Mouse (Mus musculus): ENCODE data around the gene Dcaf12. TPM values are rescaled to one million over a fixed set of nuclear protein-coding genes. Genes with fewer than 3 reads are reported as not detected.

The Dcaf12 gene
- total and polyA plus RNA-seq, 2 experiments from 2014 or later = 57.3 to 63.3 TPM

- 94% methylated on average over 9 of the region's 9 CpGs for WGBS
- no peak for TF ChIP-seq CTCF (IDR thresholded peaks at IDR 0.05; ENCODE audit: low read depth)
These were observed 3.8 kb downstream of the Dcaf12 start for GRCm38 (mm10) chr4:41310567-41311563.

DNA sequence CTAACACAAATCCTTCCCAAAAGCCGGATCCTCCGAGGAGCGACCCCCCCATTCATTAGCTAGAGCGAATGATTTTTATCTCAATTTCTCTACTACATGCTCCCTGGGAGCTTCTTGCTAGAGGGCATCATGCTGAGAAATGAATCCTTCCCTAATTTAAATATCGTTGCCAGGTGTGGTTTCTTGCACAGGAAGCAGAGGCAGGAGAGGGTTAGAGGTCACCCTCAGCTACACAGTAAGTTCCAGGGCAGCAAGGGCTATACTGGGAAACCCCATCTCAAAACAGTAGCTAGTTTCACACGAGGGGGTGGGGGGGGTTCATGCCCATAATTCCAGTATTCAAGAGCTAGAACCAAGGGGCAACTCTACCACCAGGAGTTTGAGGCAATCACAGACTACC lies 7.3 kb downstream of the Dcaf12 start:
- Histone ChIP-seq H3K4me1 (ENCODE audit: insufficient read depth) (peaks cover 6% of the 10 kb centered on the region), H3K27ac (ENCODE audit: low read depth, low read length) (no peak overlapping the region), H3K4me3 (ENCODE audit: low read depth, low read length) (no peak overlapping the region), H3K9me3 (ENCODE audit: low read length) (no peaks in the 10 kb centered on the region), H3K4me2 (ENCODE audit: low read depth) (no peak overlapping the region), H3K9ac (no peak overlapping the region), H3K36me3 (ENCODE audit: insufficient read depth) (peaks cover 32% of the 10 kb centered on the region), H3K27me3 (ENCODE audit: insufficient read depth, low read length) (no peaks in the 10 kb centered on the region)
- no peak for TF ChIP-seq CTCF (IDR thresholded peaks at IDR 0.05; ENCODE audit: low read depth)
- no peak for ATAC-seq
- 85% methylated on average over 6 of the region's 6 CpGs for WGBS
- DNase-seq = no peak

More at GRCm38 (mm10) chr4:41310567-41311563, 3.8 kb downstream of the Dcaf12 start:
- Histone ChIP-seq H3K36me3 (ENCODE audit: insufficient read depth) (peaks cover 26% of the 10 kb centered on the region), H3K4me2 (ENCODE audit: low read depth) (no peak overlapping the region), H3K4me3 (ENCODE audit: low read depth, low read length) (no peak overlapping the region), H3K27ac (ENCODE audit: low read depth, low read length) (no peak overlapping the region), H3K9me3 (ENCODE audit: low read length) (no peaks in the 10 kb centered on the region), H3K9ac (no peak overlapping the region), H3K27me3 (ENCODE audit: insufficient read depth, low read length) (no peaks in the 10 kb centered on the region), H3K4me1 (ENCODE audit: insufficient read depth) (peaks cover 15% of the 10 kb centered on the region)
- ATAC-seq = no peak
- no peak for DNase-seq

DNA sequence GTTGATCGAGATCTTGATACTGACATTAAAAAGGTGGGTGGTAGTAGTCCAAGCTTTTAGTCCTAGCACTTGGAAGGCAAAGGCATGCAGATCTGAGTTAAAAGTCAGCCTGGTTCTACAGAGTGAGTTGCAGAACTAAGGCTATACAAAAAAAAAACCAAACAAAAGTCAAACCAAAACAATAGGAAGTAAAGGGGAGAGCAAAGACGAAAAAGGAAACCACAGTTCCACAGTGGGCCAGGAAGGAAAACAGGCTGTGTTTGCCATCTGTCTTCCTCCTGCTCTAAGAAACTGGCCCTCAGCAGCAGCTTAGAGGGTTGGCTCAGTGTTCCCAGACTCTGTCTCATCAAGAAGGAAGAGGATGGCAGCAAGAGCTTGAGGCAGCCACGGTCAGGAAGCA lies 10.4 kb downstream of the Dcaf12 start:
- Histone ChIP-seq H3K27ac (ENCODE audit: low read depth, low read length) (no peak overlapping the region; the same call in 1 of the 2 replicates), H3K4me1 (ENCODE audit: insufficient read depth) (peaks cover 3% of the 10 kb centered on the region; the same call in 1 of the 2 replicates), H3K27me3 (ENCODE audit: insufficient read depth, low read length) (no peaks in the 10 kb centered on the region), H3K4me3 (ENCODE audit: low read depth, low read length) (no peak overlapping the region), H3K36me3 (ENCODE audit: insufficient read depth) (peaks cover 42% of the 10 kb centered on the region), H3K9me3 (ENCODE audit: low read length) (no peaks in the 10 kb centered on the region), H3K9ac (no peak overlapping the region), H3K4me2 (ENCODE audit: low read depth) (no peak overlapping the region)
- peak; percentile 81 for ATAC-seq
- TF ChIP-seq CTCF (IDR thresholded peaks at IDR 0.05; ENCODE audit: low read depth) = no peak
- 53% methylated on average over 3 of the region's 3 CpGs for WGBS
- peak; percentile 52 for DNase-seq

GRCm38 (mm10) chr4:41303671-41304070 lies 11.0 kb downstream of the Dcaf12 start:
- Histone ChIP-seq H3K9me3 (ENCODE audit: low read length) (no peaks in the 10 kb centered on the region), H3K4me2 (ENCODE audit: low read depth) (no peak overlapping the region), H3K27me3 (ENCODE audit: insufficient read depth, low read length) (no peaks in the 10 kb centered on the region), H3K9ac (no peak overlapping the region), H3K4me3 (ENCODE audit: low read depth, low read length) (no peak overlapping the region), H3K27ac (ENCODE audit: low read depth, low read length) (peak overlapping the region; percentile 40; the same call in 1 of the 2 replicates), H3K4me1 (ENCODE audit: insufficient read depth) (peaks cover 3% of the 10 kb centered on the region; the same call in 1 of the 2 replicates), H3K36me3 (ENCODE audit: insufficient read depth) (peaks cover 45% of the 10 kb centered on the region)
- WGBS = 81% methylated on average over 7 of the region's 7 CpGs
- no peak for TF ChIP-seq CTCF (IDR thresholded peaks at IDR 0.05; ENCODE audit: low read depth)
- ATAC-seq = no peak
- DNase-seq = no peak

GRCm38 (mm10) chr4:41298976-41299375 lies 15.7 kb downstream of the Dcaf12 start:
- TF ChIP-seq CTCF (IDR thresholded peaks at IDR 0.05; ENCODE audit: low read depth) = no peak
- Histone ChIP-seq H3K9ac (no peak overlapping the region), H3K4me2 (ENCODE audit: low read depth) (no peak overlapping the region), H3K27me3 (ENCODE audit: insufficient read depth, low read length) (no peaks in the 10 kb centered on the region), H3K27ac (ENCODE audit: low read depth, low read length) (no peak overlapping the region), H3K4me1 (ENCODE audit: insufficient read depth) (no peaks in the 10 kb centered on the region), H3K4me3 (ENCODE audit: low read depth, low read length) (no peak overlapping the region), H3K9me3 (ENCODE audit: low read length) (no peaks in the 10 kb centered on the region), H3K36me3 (ENCODE audit: insufficient read depth) (peaks cover 81% of the 10 kb centered on the region)
- 91% methylated on average over 5 of the region's 5 CpGs for WGBS
- DNase-seq (no peak), ATAC-seq (no peak)

GRCm38 (mm10) chr4:41295960-41296359 lies 18.7 kb downstream of the Dcaf12 start:
- H3K27ac ChIP-seq (ENCODE audit: low read depth, low read length) = no peak overlapping the region
- H3K9me3 ChIP-seq (ENCODE audit: low read length) = no peaks in the 10 kb centered on the region
- H3K4me2 ChIP-seq (ENCODE audit: low read depth) = no peak overlapping the region
- no peaks in the 10 kb centered on the region for H3K4me1 ChIP-seq (ENCODE audit: insufficient read depth)
- DNase-seq (no peak), ATAC-seq (no peak)
- no peak overlapping the region for H3K4me3 ChIP-seq (ENCODE audit: low read depth, low read length)
- H3K36me3 ChIP-seq (ENCODE audit: insufficient read depth) = peaks cover 86% of the 10 kb centered on the region
- no peaks in the 10 kb centered on the region for H3K27me3 ChIP-seq (ENCODE audit: insufficient read depth, low read length)
- H3K9ac ChIP-seq = no peak overlapping the region
- WGBS = 94% methylated on average over 7 of the region's 7 CpGs
- TF ChIP-seq CTCF (IDR thresholded peaks at IDR 0.05; ENCODE audit: low read depth) = no peak

GRCm38 (mm10) chr4:41295507-41295906 lies 19.2 kb downstream of the Dcaf12 start:
- H3K9ac ChIP-seq = no peak overlapping the region
- H3K9me3 ChIP-seq (ENCODE audit: low read length) = no peaks in the 10 kb centered on the region
- H3K4me3 ChIP-seq (ENCODE audit: low read depth, low read length) = no peak overlapping the region
- no peak overlapping the region for H3K4me2 ChIP-seq (ENCODE audit: low read depth)
- H3K27me3 ChIP-seq (ENCODE audit: insufficient read depth, low read length) = no peaks in the 10 kb centered on the region
- ATAC-seq (no peak), DNase-seq (no peak)
- H3K36me3 ChIP-seq (ENCODE audit: insufficient read depth) = peaks cover 86% of the 10 kb centered on the region
- WGBS = 91% methylated on average over 11 of the region's 11 CpGs
- no peak overlapping the region for H3K27ac ChIP-seq (ENCODE audit: low read depth, low read length)
- H3K4me1 ChIP-seq (ENCODE audit: insufficient read depth) = no peaks in the 10 kb centered on the region
- TF ChIP-seq CTCF (IDR thresholded peaks at IDR 0.05; ENCODE audit: low read depth) = no peak

All from forebrain, postnatal 0 days (tissue).